Mouse (Mus musculus) ES-E14 (cell line): ENCODE data around the gene Kazald1. TPM values are rescaled to one million over a fixed set of nuclear protein-coding genes. Genes with fewer than 3 reads are reported as not detected.

Experiments
- DNase-seq: peaks from one replicate; pipeline ENCODE4 v3.0.0-alpha.2; 2013; ENCODE audit warnings: low read depth, low spot score
- H3K27ac ChIP-seq: 2 replicates; pipeline ENCODE4 v1.5.1; 2012; ENCODE audit warnings: low read depth, mild to moderate bottlenecking, low read length, moderate library complexity, mixed read lengths; ENCODE audit not compliant: poor library complexity, insufficient read depth, severe bottlenecking
- H3K36me3 ChIP-seq: 2 replicates; pipeline ENCODE4 v1.6.1; 2012; ENCODE audit warnings: mild to moderate bottlenecking, low read length, moderate library complexity, mixed read lengths; ENCODE audit not compliant: control insufficient read depth, poor library complexity, insufficient read depth, severe bottlenecking
- H3K4me1 ChIP-seq, 2 experiments: fragments of 150-350 bp in 1 of 2; sonication (generic) in 1 of 2; 2 replicates each; pipeline ENCODE4 v1.6.1; 2012; ENCODE audit warnings: low read length in 2 of 2, mild to moderate bottlenecking in 1 of 2, mixed read lengths in 1 of 2; ENCODE audit not compliant: control insufficient read depth in 2 of 2, insufficient read depth in 2 of 2, poor library complexity in 1 of 2
- H3K4me3 ChIP-seq, 2 experiments: fragments of 150-350 bp in 1 of 2; sonication (generic) in 1 of 2; 2 replicates each; pipeline ENCODE4 v1.5.1; 2012; ENCODE audit warnings: low read length in 2 of 2, low read depth in 1 of 2, mild to moderate bottlenecking in 1 of 2, mixed read lengths in 1 of 2; ENCODE audit not compliant: insufficient read depth in 1 of 2, poor library complexity in 1 of 2, severe bottlenecking in 1 of 2
- H3K9ac ChIP-seq: 2 replicates; pipeline ENCODE4 v1.6.1; 2012; ENCODE audit warnings: low read depth, mild to moderate bottlenecking, low read length, mixed read lengths; ENCODE audit not compliant: poor library complexity, insufficient read depth, severe bottlenecking
- H3K9me3 ChIP-seq: fragments of 150-350 bp; sonication (generic); 2 replicates; pipeline ENCODE4 v1.6.1; 2012; ENCODE audit warnings: low read depth, mild to moderate bottlenecking, low read length; ENCODE audit not compliant: control insufficient read depth, insufficient read depth
- CHD2 ChIP-seq: IDR thresholded peaks from 2 replicates; pipeline ENCODE4 v1.6.1; 2014; ENCODE audit warnings: mild to moderate bottlenecking, low read depth, low read length, inconsistent platforms
- HCFC1 ChIP-seq: IDR thresholded peaks from 2 replicates; pipeline ENCODE4 v1.6.1; 2012; ENCODE audit warnings: low read length, inconsistent platforms, borderline replicate concordance; ENCODE audit not compliant: insufficient read depth
- MAFK ChIP-seq: IDR thresholded peaks from 2 replicates; pipeline ENCODE4 v1.6.1; 2014; ENCODE audit warnings: mild to moderate bottlenecking, low read depth, low read length, inconsistent platforms; ENCODE audit not compliant: insufficient read depth
- ZC3H11A ChIP-seq: IDR thresholded peaks from 2 replicates; pipeline ENCODE4 v1.6.1; 2012; ENCODE audit warnings: low read depth, mild to moderate bottlenecking, inconsistent platforms, low read length, borderline replicate concordance
- ZNF384 ChIP-seq: IDR thresholded peaks from 2 replicates; pipeline ENCODE4 v1.6.1; 2012; ENCODE audit warnings: low read depth, low read length, inconsistent platforms
- in situ Hi-C, 2 experiments: fragments of 600-800 bp; cut with MboI; formaldehyde crosslinking; loops; one replicate each; pipeline ENCODE4 v1.15.1; 2025; ENCODE audit warnings: low sequenced_read_pairs in 2 of 2, inconsistent platforms in 1 of 2; ENCODE audit not compliant: unreplicated experiment in 2 of 2
- total RNA-seq: library from RNA; depleted of rRNA; stranded (reverse); fragments of 300-350 nt; gene quantifications from 2 replicates; pipeline ENCODE4 v1.2.3, GENCODE M21; 2012

Kazald1 gene
- total RNA-seq, 1 experiment, result 1.2 TPM

DNA sequence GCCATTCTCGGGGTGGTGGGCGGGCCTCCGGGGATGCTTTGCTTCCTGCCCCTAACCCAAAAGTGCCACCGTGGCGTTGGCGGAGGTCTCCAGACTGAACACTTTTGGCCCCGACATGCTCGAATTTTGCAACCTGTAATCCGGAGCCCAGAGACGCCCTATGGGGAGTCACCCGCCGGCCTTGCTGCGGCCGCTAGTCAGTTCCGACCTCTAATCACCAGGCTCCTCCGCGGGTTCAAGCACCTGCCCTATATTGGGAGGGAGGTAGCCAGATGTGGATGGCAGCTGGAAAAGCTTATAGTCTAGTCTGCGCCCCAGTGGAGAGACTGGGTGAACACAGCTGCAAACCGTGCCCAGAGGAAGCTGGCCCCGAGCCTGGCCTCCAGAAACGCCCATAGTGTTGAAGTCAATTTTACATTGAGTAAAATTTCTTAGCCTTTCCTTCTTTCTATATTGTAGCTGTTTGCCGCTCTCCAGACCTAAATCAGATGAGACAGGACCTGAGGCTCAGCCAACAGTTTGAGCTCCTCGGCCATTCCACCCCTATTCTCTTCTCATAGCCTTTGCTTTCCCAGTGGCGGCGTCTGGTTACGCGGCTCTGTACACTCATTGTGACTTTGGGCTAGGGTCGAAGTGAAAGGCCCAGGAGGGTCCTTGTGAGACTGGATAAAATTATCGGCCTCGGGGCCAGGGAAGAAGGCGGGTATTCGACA is 438 bp downstream of the Kazald1 start:
- H3K27ac ChIP-seq, result no peak overlapping the region
- H3K4me1 ChIP-seq, result peaks cover 0 to 2% of the 10 kb centered on the region in 2 experiments; a peak in 1 of 4 replicates
- H3K36me3 ChIP-seq, result no peaks in the 10 kb centered on the region
- no peaks in the 10 kb centered on the region for H3K9me3 ChIP-seq
- peak overlapping the region; percentile 11; the same call in 1 of the 2 replicates for H3K9ac ChIP-seq
- TF ChIP-seq HCFC1, result no peak
- TF ChIP-seq CHD2, result no peak
- no peak for TF ChIP-seq ZC3H11A
- TF ChIP-seq MAFK, result no peak
- no peak for TF ChIP-seq ZNF384
- no peak for DNase-seq
- in situ Hi-C loops, result no loop called here
- peak overlapping the region; percentile 48 to 72 for H3K4me3 ChIP-seq

DNA sequence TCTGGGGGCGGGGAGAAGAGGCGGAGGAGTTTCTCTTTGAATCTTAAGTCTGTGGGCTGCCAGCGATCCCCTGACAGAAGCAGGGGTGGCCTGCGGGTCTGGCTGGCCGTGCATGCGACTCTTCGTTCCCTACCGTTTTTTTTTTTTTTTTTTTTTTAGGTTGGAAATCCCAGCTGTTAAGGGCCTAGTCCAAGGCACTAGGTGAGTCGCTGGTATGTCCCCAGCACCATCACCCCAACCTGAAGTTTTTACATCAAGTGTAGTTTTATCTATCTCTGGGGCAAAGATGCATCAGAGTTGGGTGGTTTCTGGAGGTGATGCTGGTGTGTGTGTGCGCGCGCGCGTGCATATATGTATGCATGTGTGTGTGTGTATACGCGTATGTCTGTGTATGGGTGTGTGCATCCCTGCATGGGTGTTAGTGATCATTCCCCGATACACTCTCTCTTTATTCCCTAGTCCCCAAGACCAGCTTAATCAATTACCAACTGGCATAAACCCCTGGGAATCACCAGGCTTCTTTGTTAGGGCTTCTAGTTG is 1.1 kb downstream of the Kazald1 start:
- in situ Hi-C loops, result no loop called here
- Histone ChIP-seq H3K27ac (no peak overlapping the region), H3K4me1 (peaks cover 0 to 6% of the 10 kb centered on the region in 2 experiments; a peak in 2 of 4 replicates), H3K4me3 (peak overlapping the region; percentile 48 to 72; a peak in 2 of 4 replicates), H3K9ac (no peak overlapping the region), H3K9me3 (no peaks in the 10 kb centered on the region), H3K36me3 (no peaks in the 10 kb centered on the region)
- DNase-seq, result no peak
- TF ChIP-seq MAFK (no peak), CHD2 (no peak), ZNF384 (no peak), ZC3H11A (no peak), HCFC1 (no peak)

DNA sequence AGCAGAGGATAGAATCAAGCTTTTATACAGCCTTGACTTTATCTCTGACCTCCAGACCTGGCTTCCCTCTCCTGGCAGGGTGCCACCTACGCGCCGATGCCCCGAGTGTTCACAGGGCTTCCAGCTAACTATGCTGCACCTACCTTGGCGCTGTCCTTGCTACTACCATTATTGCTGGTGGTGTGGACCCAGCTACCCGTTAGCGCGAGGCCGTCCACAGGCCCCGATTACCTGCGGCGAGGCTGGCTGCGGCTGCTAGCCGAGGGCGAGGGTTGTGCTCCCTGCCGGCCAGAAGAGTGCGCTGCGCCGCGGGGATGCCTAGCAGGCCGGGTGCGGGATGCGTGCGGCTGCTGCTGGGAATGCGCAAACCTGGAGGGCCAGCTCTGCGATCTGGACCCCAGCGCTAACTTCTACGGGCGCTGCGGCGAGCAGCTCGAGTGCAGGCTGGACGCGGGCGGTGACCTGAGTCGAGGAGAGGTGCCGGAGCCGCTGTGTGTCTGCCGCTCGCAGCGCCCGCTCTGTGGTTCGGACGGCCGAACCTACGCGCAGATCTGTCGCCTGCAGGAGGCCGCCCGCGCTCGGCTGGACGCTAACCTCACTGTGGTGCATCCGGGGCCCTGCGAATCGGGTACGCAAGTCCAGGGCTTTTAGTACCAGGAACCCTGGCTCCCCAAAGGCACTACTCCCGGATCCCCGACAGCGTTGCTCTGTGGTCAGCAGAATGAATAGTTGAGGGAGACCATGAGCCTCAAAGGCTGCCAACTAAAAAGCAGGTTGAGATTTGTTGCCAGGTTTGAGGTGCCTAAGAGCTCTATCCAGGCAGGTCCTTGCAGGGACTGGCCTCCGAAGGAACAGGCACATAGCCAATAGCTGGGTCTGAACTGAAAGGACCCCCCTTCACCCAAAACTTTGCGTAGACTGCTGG is 1.8 kb downstream of the Kazald1 start:
- H3K9ac ChIP-seq, result peak overlapping the region; percentile 46
- no peak for DNase-seq
- peaks cover 5 to 6% of the 10 kb centered on the region in 2 experiments; a peak in 3 of 4 replicates for H3K4me1 ChIP-seq
- H3K36me3 ChIP-seq, result no peaks in the 10 kb centered on the region
- H3K4me3 ChIP-seq, result peak overlapping the region; percentile 53 to 64
- no peaks in the 10 kb centered on the region for H3K9me3 ChIP-seq
- no peak overlapping the region for H3K27ac ChIP-seq
- in situ Hi-C loops, result no loop called here
- TF ChIP-seq CHD2 (no peak), MAFK (no peak), ZNF384 (no peak), ZC3H11A (no peak), HCFC1 (no peak)

DNA sequence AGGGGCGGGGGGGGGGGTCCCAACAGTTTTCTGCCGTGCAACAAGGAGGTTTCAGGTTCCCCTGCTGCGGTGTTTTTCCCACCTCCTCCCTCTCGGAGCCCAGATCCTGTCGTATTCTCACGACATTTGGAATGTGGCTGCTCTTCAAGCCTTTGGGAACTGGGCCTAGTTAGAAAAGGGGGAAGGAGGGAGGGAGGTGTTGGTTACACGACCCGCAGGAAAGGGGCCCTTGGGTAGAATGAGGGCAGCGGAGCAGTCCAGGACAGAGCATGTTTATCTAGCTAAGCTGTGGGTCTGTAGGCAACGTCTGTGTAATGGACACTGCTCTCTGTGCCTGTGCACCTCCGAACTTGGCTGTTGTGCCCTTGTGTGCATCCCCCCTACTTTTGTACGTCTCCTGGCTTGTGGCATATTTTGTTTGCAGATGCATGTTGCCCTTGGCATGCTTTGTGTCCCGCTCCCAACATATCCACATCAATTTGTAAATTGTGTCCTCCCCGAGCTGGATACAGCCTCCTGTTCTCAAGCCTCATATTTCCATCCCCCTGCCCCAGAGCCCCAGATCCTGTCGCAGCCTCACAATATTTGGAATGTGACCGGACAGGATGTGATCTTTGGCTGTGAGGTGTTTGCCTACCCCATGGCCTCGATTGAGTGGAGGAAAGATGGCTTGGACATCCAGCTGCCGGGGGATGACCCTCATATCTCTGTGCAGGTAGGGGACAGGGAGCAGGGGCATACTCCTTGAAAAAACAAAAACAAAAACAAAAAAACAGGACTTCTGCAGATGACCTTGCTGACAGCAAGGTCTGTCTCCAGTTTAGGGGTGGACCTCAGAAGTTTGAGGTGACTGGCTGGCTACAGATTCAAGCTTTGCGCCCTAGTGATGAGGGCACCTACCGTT is 3.0 kb downstream of the Kazald1 start:
- no peaks in the 10 kb centered on the region for H3K9me3 ChIP-seq
- H3K4me1 ChIP-seq, result peaks cover 5 to 6% of the 10 kb centered on the region in 2 experiments; a peak in 3 of 4 replicates
- DNase-seq, result no peak
- in situ Hi-C loops, result no loop called here
- no peaks in the 10 kb centered on the region for H3K36me3 ChIP-seq
- no peak overlapping the region for H3K9ac ChIP-seq
- H3K27ac ChIP-seq, result no peak overlapping the region
- H3K4me3 ChIP-seq, result no peak overlapping the region
- TF ChIP-seq CHD2, result no peak
- no peak for TF ChIP-seq ZC3H11A
- TF ChIP-seq MAFK, result no peak
- TF ChIP-seq ZNF384, result no peak
- no peak for TF ChIP-seq HCFC1
